Mouse (Mus musculus): ENCODE results near the gene Gm20388. TPM values are rescaled to one million over a fixed set of nuclear protein-coding genes. Genes with fewer than 3 reads are reported as not detected.

Gene Gm20388
- polyA plus RNA-seq, 1 experiment from 2014 or later = not detected

DNA sequence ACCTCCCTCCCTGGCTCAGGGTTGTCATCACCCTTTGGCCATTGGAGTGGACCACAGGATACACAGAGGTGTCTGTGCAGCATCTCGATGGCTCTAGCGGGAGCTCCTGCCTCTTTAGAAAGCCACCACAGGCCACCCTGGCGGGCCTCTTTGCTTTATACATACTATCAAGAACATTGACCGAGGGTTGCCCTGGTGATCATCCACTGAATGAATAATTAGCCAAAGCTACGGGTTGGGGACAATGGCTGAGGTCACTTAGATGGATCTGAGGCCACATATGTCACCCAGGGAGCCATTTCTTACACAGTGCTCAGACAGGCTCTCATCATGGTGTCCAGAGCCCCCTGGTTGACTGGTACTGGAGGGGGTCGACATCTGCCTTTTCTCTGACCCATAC is 107.7 kb downstream of the Gm20388 start:
- ATAC-seq = no peak
- Histone ChIP-seq H3K9ac (ENCODE audit: low read depth, low read length) (no peak overlapping the region), H3K4me1 (replicated peaks; ENCODE audit: control insufficient read depth, insufficient read depth, low read length) (no peaks in the 10 kb centered on the region), H3K4me3 (ENCODE audit: low read depth, low read length) (no peak overlapping the region), H3K36me3 (ENCODE audit: control insufficient read depth, insufficient read depth) (no peaks in the 10 kb centered on the region; the same call in 1 of the 2 replicates), H3K27me3 (replicated peaks; ENCODE audit: control insufficient read depth, insufficient read depth, low read length) (no peaks in the 10 kb centered on the region), H3K9me3 (ENCODE audit: control insufficient read depth) (no peaks in the 10 kb centered on the region), H3K4me2 (replicated peaks; ENCODE audit: low read depth) (no peak overlapping the region), H3K27ac (ENCODE audit: low read depth, low read length) (no peak overlapping the region)
- WGBS = 68% methylated on average over 6 of the region's 6 CpGs
- no peak for TF ChIP-seq CTCF (IDR thresholded peaks at IDR 0.05; ENCODE audit: low read depth)

DNA sequence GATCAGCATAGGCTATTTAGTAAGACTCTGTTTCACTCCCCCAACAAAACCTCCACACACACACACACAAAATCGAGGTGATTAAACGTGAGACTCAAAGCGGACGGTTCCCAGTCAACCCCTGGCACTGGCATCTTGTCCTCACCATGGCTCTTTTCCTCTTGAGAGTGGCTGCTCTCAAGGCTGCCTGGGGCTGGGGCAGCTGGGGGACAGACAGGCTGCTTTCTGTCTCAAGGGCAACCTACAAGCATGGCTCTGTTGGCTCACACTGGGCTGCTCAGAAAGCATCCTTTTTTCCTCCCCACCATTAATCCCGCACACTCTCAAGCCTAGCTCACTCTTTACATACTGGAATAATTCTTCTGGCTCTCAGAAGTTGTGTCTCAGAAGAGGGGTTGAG is 108.7 kb downstream of the Gm20388 start:
- Histone ChIP-seq H3K4me1 (replicated peaks; ENCODE audit: control insufficient read depth, insufficient read depth, low read length) (no peaks in the 10 kb centered on the region), H3K4me3 (ENCODE audit: low read depth, low read length) (no peak overlapping the region), H3K9ac (ENCODE audit: low read depth, low read length) (no peak overlapping the region), H3K4me2 (replicated peaks; ENCODE audit: low read depth) (no peak overlapping the region), H3K27ac (ENCODE audit: low read depth, low read length) (no peak overlapping the region), H3K9me3 (ENCODE audit: control insufficient read depth) (no peaks in the 10 kb centered on the region), H3K36me3 (ENCODE audit: control insufficient read depth, insufficient read depth) (peaks cover 2% of the 10 kb centered on the region; the same call in 1 of the 2 replicates), H3K27me3 (replicated peaks; ENCODE audit: control insufficient read depth, insufficient read depth, low read length) (no peaks in the 10 kb centered on the region)
- TF ChIP-seq CTCF (IDR thresholded peaks at IDR 0.05; ENCODE audit: low read depth) = no peak
- no peak for ATAC-seq
- 88% methylated on average over 5 of the region's 5 CpGs for WGBS

DNA sequence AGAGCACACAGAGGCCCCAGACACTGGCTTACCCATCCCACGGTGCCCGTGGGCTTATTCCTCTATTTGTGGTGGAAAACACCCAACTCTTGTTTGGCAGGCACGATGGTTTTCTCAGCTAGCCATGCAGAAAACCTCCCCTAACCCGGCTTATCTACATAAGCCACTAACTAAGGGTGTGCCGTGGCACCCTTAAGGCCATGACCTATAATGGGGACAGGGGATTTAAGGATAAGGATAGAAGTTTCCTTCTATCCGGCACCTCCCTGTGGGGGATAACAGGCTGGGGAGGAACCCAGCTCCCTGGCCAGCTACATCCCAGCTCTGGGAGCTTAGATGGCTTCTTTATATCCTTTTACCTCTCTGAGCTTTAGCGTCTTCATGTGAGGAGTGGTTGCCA is 109.7 kb downstream of the Gm20388 start:
- no peak overlapping the region for H3K9ac ChIP-seq (ENCODE audit: low read depth, low read length)
- TF ChIP-seq CTCF (IDR thresholded peaks at IDR 0.05; ENCODE audit: low read depth) = no peak
- H3K27me3 ChIP-seq (replicated peaks; ENCODE audit: control insufficient read depth, insufficient read depth, low read length) = no peaks in the 10 kb centered on the region
- no peaks in the 10 kb centered on the region for H3K9me3 ChIP-seq (ENCODE audit: control insufficient read depth)
- no peaks in the 10 kb centered on the region for H3K4me1 ChIP-seq (replicated peaks; ENCODE audit: control insufficient read depth, insufficient read depth, low read length)
- H3K27ac ChIP-seq (ENCODE audit: low read depth, low read length) = no peak overlapping the region
- H3K4me3 ChIP-seq (ENCODE audit: low read depth, low read length) = no peak overlapping the region
- ATAC-seq = no peak
- WGBS = 64% methylated on average over 7 of the region's 7 CpGs
- H3K4me2 ChIP-seq (replicated peaks; ENCODE audit: low read depth) = no peak overlapping the region
- H3K36me3 ChIP-seq (ENCODE audit: control insufficient read depth, insufficient read depth) = peaks cover 2% of the 10 kb centered on the region; the same call in 1 of the 2 replicates

DNA sequence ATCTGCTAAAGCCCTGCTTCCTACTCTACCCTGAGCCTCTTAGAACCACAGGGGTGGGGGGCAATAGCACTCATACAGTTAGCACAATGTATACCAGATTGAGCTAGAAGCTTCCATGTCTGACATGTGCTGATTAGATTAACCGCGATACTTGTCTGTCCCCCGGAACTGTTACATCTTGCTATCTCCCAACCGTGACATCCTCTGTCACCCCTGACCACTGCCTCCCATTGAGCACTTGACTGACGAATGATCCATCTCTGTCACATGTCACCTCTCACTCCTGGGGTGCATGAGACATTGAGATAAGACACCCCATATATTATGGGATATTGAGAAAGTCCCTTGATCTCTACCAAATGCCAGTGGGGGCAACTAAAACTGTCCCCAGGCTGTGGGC is 115.6 kb downstream of the Gm20388 start:
- no peak overlapping the region for H3K27ac ChIP-seq (ENCODE audit: low read depth, low read length)
- no peak overlapping the region for H3K9ac ChIP-seq (ENCODE audit: low read depth, low read length)
- TF ChIP-seq CTCF (IDR thresholded peaks at IDR 0.05; ENCODE audit: low read depth) = no peak
- H3K4me2 ChIP-seq (replicated peaks; ENCODE audit: low read depth) = no peak overlapping the region
- H3K36me3 ChIP-seq (ENCODE audit: control insufficient read depth, insufficient read depth) = peaks cover 6% of the 10 kb centered on the region; the same call in 1 of the 2 replicates
- no peak overlapping the region for H3K4me3 ChIP-seq (ENCODE audit: low read depth, low read length)
- H3K27me3 ChIP-seq (replicated peaks; ENCODE audit: control insufficient read depth, insufficient read depth, low read length) = no peaks in the 10 kb centered on the region
- H3K4me1 ChIP-seq (replicated peaks; ENCODE audit: control insufficient read depth, insufficient read depth, low read length) = no peaks in the 10 kb centered on the region
- H3K9me3 ChIP-seq (ENCODE audit: control insufficient read depth) = no peaks in the 10 kb centered on the region
- WGBS = 88% methylated on average over 5 of the region's 5 CpGs
- no peak for ATAC-seq

DNA sequence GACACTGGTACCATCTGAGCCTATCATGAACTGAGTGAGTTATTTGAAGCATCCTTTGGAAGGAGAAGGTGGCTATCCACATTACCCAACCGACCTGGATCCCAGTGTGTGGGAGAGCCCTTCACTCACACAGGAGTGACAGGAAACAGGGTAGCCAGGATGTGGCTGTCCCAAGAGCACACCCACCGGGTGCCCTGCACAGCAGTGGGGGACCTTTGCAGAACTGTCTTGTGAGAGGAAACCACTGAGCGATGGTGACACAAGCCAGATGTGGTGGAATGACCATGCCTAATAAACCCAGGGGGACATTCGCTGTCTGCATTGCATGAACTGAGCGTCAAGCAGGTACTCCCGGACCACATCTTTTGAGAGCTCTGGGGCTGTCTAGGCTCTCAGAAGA is 116.3 kb downstream of the Gm20388 start:
- Histone ChIP-seq H3K4me3 (ENCODE audit: low read depth, low read length) (no peak overlapping the region), H3K27me3 (replicated peaks; ENCODE audit: control insufficient read depth, insufficient read depth, low read length) (no peaks in the 10 kb centered on the region), H3K9ac (ENCODE audit: low read depth, low read length) (no peak overlapping the region), H3K4me2 (replicated peaks; ENCODE audit: low read depth) (no peak overlapping the region), H3K27ac (ENCODE audit: low read depth, low read length) (no peak overlapping the region), H3K36me3 (ENCODE audit: control insufficient read depth, insufficient read depth) (peaks cover 6% of the 10 kb centered on the region; the same call in 1 of the 2 replicates), H3K4me1 (replicated peaks; ENCODE audit: control insufficient read depth, insufficient read depth, low read length) (no peaks in the 10 kb centered on the region), H3K9me3 (ENCODE audit: control insufficient read depth) (no peaks in the 10 kb centered on the region)
- no peak for TF ChIP-seq CTCF (IDR thresholded peaks at IDR 0.05; ENCODE audit: low read depth)
- no peak for ATAC-seq
- 85% methylated on average over 6 of the region's 6 CpGs for WGBS

DNA sequence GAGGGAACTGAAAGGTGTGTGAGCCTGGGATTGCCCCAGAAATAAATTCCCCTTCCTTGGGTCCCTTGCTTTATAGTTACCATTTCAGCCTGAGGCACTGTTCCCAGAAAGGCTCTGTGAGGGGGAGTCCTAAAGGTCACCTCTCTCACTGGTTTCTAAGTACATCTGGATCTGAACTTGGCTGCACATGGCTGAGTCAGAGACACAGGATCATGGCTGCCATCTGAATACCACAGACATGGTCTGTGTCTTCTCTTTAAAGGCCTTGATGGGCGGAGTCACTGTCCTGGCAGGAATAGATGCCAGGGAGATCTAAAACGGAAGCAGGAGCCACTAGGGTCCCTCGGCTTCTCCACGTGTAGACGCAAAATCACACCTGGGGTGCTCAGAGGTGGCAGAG is 119.8 kb downstream of the Gm20388 start:
- Histone ChIP-seq H3K36me3 (ENCODE audit: control insufficient read depth, insufficient read depth) (peaks cover 4% of the 10 kb centered on the region; the same call in 1 of the 2 replicates), H3K4me3 (ENCODE audit: low read depth, low read length) (no peak overlapping the region), H3K9ac (ENCODE audit: low read depth, low read length) (no peak overlapping the region), H3K27me3 (replicated peaks; ENCODE audit: control insufficient read depth, insufficient read depth, low read length) (no peaks in the 10 kb centered on the region), H3K27ac (ENCODE audit: low read depth, low read length) (no peak overlapping the region), H3K9me3 (ENCODE audit: control insufficient read depth) (no peaks in the 10 kb centered on the region), H3K4me2 (replicated peaks; ENCODE audit: low read depth) (no peak overlapping the region), H3K4me1 (replicated peaks; ENCODE audit: control insufficient read depth, insufficient read depth, low read length) (no peaks in the 10 kb centered on the region)
- TF ChIP-seq CTCF (IDR thresholded peaks at IDR 0.05; ENCODE audit: low read depth) = no peak
- no peak for ATAC-seq
- 75% methylated on average over 5 of the region's 5 CpGs for WGBS
